8 mouse cellular contexts compared by ENCODE assay signal in the genomic region with DNA sequence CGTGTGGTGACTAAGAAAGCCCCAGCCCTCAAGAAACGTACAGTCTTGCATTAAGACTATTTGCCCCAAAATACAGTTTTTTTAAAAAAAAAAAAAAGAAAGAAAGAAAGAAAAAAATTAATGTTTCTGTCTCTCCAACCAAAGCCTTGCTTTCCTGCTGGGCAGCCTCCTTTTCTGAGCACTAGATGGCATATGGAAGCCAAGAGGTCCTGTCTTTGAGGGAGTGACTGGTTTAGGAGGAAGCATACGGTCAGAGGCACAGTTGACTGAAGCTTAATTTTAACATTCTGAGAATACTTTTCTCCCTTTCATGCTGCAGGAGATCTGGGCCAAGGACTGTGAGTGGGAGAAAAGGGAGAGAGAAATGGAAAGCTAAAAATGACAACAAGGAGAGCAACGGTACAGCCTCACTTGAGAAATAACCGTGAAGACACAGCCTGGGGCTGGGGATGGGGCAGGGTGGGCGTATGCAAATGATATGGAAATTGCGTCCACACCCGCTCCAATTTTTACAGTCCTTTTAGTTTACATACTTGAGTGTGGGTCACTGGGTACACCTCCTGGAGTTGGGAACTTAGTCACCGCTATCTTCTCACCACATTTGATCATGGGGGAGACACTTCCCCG.
DNase-seq lines count a peak whose midpoint lies in the region; ATAC-seq and TF ChIP-seq lines count a peak whose summit lies in the region.

No protein-coding gene starts in this region.

- H3K9ac ChIP-seq in midbrain, embryonic 12.5 days (replicated peaks): no peak overlapping the region
- H3K9ac ChIP-seq in midbrain, embryonic 11.5 days (ENCODE audit: low read length): no peak overlapping the region
- H3K9ac ChIP-seq in hindbrain, embryonic 11.5 days (ENCODE audit: low read depth, low read length): no peak overlapping the region
- H3K9ac ChIP-seq in liver, embryonic 11.5 days (ENCODE audit: low read depth, low read length): no peak overlapping the region
- no peak overlapping the region for H3K9ac ChIP-seq in stomach, embryonic 14.5 days (replicated peaks; ENCODE audit: low read depth, low read length)

- no peak for DNase-seq in midbrain, embryonic 11.5 days (ENCODE audit: low spot score, missing footprints)
- no peak for DNase-seq in hindbrain, embryonic 11.5 days (ENCODE audit: low spot score)
- no peak for DNase-seq in liver, embryonic 11.5 days (ENCODE audit: low spot score)
- no peak for DNase-seq in thymus, postnatal 36 days
- no peak for DNase-seq in urinary bladder, postnatal 4 days (ENCODE audit: low spot score in 2 of 2)

- no peaks in the 10 kb centered on the region for H3K4me1 ChIP-seq in midbrain, embryonic 12.5 days
- no peaks in the 10 kb centered on the region for H3K4me1 ChIP-seq in midbrain, embryonic 11.5 days (ENCODE audit: control insufficient read depth, insufficient read depth, low read length)
- peaks cover 1% of the 10 kb centered on the region; the same call in 1 of the 2 replicates for H3K4me1 ChIP-seq in cortical plate, adult 2 months (ENCODE audit: control insufficient read depth, insufficient read depth, low read length)
- no peaks in the 10 kb centered on the region for H3K4me1 ChIP-seq in hindbrain, embryonic 11.5 days (replicated peaks; ENCODE audit: control insufficient read depth, insufficient read depth, low read length)
- no peaks in the 10 kb centered on the region for H3K4me1 ChIP-seq in liver, embryonic 11.5 days (replicated peaks; ENCODE audit: control insufficient read depth, insufficient read depth, low read length)
- H3K4me1 ChIP-seq in stomach, embryonic 14.5 days (ENCODE audit: control insufficient read depth, insufficient read depth, low read length): no peaks in the 10 kb centered on the region

- no peaks in the 10 kb centered on the region for H3K36me3 ChIP-seq in midbrain, embryonic 12.5 days
- no peaks in the 10 kb centered on the region for H3K36me3 ChIP-seq in midbrain, embryonic 11.5 days (ENCODE audit: control insufficient read depth, insufficient read depth, low read length)
- H3K36me3 ChIP-seq in hindbrain, embryonic 11.5 days (ENCODE audit: control insufficient read depth, insufficient read depth, low read length): no peaks in the 10 kb centered on the region
- no peaks in the 10 kb centered on the region for H3K36me3 ChIP-seq in liver, embryonic 11.5 days (ENCODE audit: control insufficient read depth, insufficient read depth, low read length)
- H3K36me3 ChIP-seq in stomach, embryonic 14.5 days (ENCODE audit: control insufficient read depth, insufficient read depth, low read length): no peaks in the 10 kb centered on the region

- no peaks in the 10 kb centered on the region for H3K9me3 ChIP-seq in midbrain, embryonic 12.5 days
- H3K9me3 ChIP-seq in midbrain, embryonic 11.5 days (ENCODE audit: control insufficient read depth, low read length): no peaks in the 10 kb centered on the region
- H3K9me3 ChIP-seq in hindbrain, embryonic 11.5 days (ENCODE audit: control insufficient read depth, low read length): no peaks in the 10 kb centered on the region
- no peaks in the 10 kb centered on the region for H3K9me3 ChIP-seq in liver, embryonic 11.5 days (ENCODE audit: control insufficient read depth, low read length)
- no peaks in the 10 kb centered on the region for H3K9me3 ChIP-seq in stomach, embryonic 14.5 days (ENCODE audit: control insufficient read depth, low read depth, low read length)

- H3K4me3 ChIP-seq in midbrain, embryonic 12.5 days: no peak overlapping the region
- H3K4me3 ChIP-seq in midbrain, embryonic 11.5 days (ENCODE audit: low read depth, low read length): no peak overlapping the region
- no peak overlapping the region for H3K4me3 ChIP-seq in cortical plate, adult 2 months (ENCODE audit: insufficient read depth, low read length)
- H3K4me3 ChIP-seq in hindbrain, embryonic 11.5 days (ENCODE audit: low read depth, low read length): no peak overlapping the region
- H3K4me3 ChIP-seq in liver, embryonic 11.5 days (ENCODE audit: low read depth, low read length): peak overlapping the region; percentile 20; the same call in 1 of the 2 replicates
- H3K4me3 ChIP-seq in stomach, embryonic 14.5 days (ENCODE audit: low read depth, low read length): no peak overlapping the region

- no peak overlapping the region for H3K27ac ChIP-seq in midbrain, embryonic 12.5 days (replicated peaks)
- no peak overlapping the region for H3K27ac ChIP-seq in midbrain, embryonic 11.5 days (ENCODE audit: low read depth, low read length)
- H3K27ac ChIP-seq in cortical plate, adult 2 months (ENCODE audit: insufficient read depth, low read length): no peak overlapping the region; the same call in 1 of the 2 replicates
- no peak overlapping the region for H3K27ac ChIP-seq in hindbrain, embryonic 11.5 days (ENCODE audit: low read depth, low read length)
- H3K27ac ChIP-seq in liver, embryonic 11.5 days (ENCODE audit: low read depth, low read length): no peak overlapping the region
- no peak overlapping the region for H3K27ac ChIP-seq in stomach, embryonic 14.5 days (ENCODE audit: low read length)

- TF ChIP-seq CTCF in cortical plate, adult 2 months (IDR thresholded peaks at IDR 0.05; ENCODE audit: extremely low read depth, insufficient read depth, low read length): peak; percentile 38; the same call in 1 of the 2 replicates

- TF ChIP-seq POLR2A in cortical plate, adult 2 months (IDR thresholded peaks at IDR 0.05; ENCODE audit: extremely low read depth, insufficient read depth, low read length): no peak

- WGBS in midbrain, embryonic 12.5 days: 61% methylated on average over 10 of the region's 10 CpGs
- WGBS in midbrain, embryonic 11.5 days: 61% methylated on average over 10 of the region's 10 CpGs
- 60% methylated on average over 10 of the region's 10 CpGs for WGBS in hindbrain, embryonic 11.5 days
- WGBS in liver, embryonic 11.5 days: 42% methylated on average over 10 of the region's 10 CpGs
- 49% methylated on average over 10 of the region's 10 CpGs for WGBS in stomach, embryonic 14.5 days

- peak overlapping the region; percentile 26; the same call in 1 of the 2 replicates for H3K4me2 ChIP-seq in midbrain, embryonic 12.5 days (replicated peaks)
- no peak overlapping the region; the same call in 1 of the 2 replicates for H3K4me2 ChIP-seq in midbrain, embryonic 11.5 days
- no peak overlapping the region for H3K4me2 ChIP-seq in hindbrain, embryonic 11.5 days (replicated peaks; ENCODE audit: low read depth, low read length)
- peak overlapping the region; percentile 43 for H3K4me2 ChIP-seq in liver, embryonic 11.5 days
- peak overlapping the region; percentile 17 for H3K4me2 ChIP-seq in stomach, embryonic 14.5 days (replicated peaks; ENCODE audit: low read depth, low read length)

- ATAC-seq in midbrain, embryonic 12.5 days (ENCODE audit: low FRiP score, low read depth): no peak
- ATAC-seq in midbrain, embryonic 11.5 days (ENCODE audit: low FRiP score): no peak
- peak; percentile 57 for ATAC-seq in hindbrain, embryonic 11.5 days (ENCODE audit: low FRiP score)
- ATAC-seq in liver, embryonic 11.5 days (replicated peaks; ENCODE audit: low FRiP score): no peak
- ATAC-seq in stomach, embryonic 14.5 days (ENCODE audit: insufficient number of reproducible peaks, insufficient read depth, low FRiP score, low read depth): no peak

- no peaks in the 10 kb centered on the region for H3K27me3 ChIP-seq in midbrain, embryonic 12.5 days
- H3K27me3 ChIP-seq in midbrain, embryonic 11.5 days (ENCODE audit: control insufficient read depth, insufficient read depth, low read length): no peaks in the 10 kb centered on the region
- H3K27me3 ChIP-seq in hindbrain, embryonic 11.5 days (ENCODE audit: control insufficient read depth, insufficient read depth, low read length): no peaks in the 10 kb centered on the region
- no peaks in the 10 kb centered on the region for H3K27me3 ChIP-seq in liver, embryonic 11.5 days (replicated peaks; ENCODE audit: control insufficient read depth, insufficient read depth, low read length)
- no peaks in the 10 kb centered on the region for H3K27me3 ChIP-seq in stomach, embryonic 14.5 days (ENCODE audit: control insufficient read depth, insufficient read depth, low read length)

Comparison
In these comparisons a context has a peak if more than half of its experiments do, and no peak if none do; other contexts are left out.
1. H3K4me2 ChIP-seq: peak in midbrain, embryonic 12.5 days (single experiment), liver, embryonic 11.5 days (single experiment) and stomach, embryonic 14.5 days (single experiment); none in midbrain, embryonic 11.5 days (single experiment) and hindbrain, embryonic 11.5 days (single experiment).